Mouse (Mus musculus) right cerebral cortex, adult 18-20 months (tissue): ENCODE data around the gene Celsr1.

Experiments used
- DNase-seq: peaks from one replicate; pipeline ENCODE4 v3.0.0; 2022; ENCODE audit warnings: mixed read lengths

Celsr1 gene

DNA sequence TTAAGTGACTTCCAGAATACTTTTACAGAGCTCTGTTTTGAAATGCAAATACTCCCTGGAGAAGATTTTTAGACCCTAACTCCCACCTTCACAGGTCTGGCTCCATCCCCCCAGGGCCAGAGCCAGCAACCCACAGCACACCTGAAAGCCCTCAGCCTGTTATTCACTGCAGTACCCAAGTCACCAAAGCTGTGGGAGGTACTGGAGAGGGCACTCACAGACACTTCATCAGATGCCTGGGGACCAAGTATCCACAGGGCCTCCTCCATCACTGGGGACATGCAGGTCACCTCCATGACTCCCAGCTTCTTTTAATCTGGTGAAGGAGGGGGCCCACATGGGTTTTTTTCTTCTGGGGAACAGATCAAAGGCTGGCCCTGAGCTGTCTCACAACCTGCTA lies 40.2 kb downstream of the Celsr1 start:
- DNase-seq: no peak

DNA sequence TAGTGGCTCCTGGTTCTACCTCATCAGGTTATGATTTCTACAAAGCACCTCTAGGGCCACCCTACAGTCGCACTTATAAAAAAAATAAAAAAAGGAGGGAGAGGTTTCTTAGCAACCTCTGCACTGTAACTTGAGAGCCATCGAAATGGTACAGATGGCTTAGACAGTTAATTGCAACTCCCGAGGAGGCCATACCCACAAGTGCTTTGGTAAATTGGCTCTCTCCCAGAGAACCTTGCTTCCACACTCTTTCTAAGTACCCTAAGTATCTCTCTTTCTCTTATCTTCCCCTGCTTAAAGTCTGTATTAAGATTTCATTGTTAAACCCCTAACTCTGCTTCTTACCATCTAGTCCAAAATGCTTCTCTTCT lies 41.5 kb downstream of the Celsr1 start:
- no peak for DNase-seq

DNA sequence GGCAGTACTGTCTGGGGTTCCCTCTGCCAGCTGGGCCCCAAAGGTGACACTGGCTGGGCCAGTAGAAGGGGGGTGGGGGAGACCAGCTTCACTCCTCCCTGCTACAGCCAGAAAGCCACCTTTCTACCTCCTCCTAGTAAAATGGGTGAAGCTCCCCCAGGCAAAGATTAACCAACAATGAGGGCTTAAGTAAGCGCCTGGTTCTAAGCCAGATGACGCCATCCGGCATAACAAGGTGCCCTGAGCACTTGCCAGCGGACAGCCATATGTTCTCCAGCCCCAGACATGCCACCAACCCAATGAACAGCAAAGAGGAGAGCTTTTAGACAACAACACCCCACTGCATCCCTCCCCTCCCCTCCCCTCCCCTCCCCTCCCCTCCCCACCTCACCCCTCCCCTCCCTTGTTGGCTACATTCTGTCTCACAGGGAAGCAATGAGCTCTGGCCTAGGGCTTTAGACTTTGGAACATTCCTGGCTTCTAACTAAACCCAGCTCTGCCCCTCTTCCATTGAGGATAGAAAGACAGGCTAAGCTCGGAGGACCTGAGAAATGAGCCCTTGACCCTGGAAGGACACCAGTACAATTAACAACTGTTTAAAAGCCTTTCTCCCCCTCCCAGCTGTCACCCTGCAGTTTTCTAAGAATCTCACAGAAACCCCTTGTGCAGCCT lies 42.0 kb downstream of the Celsr1 start:
- no peak for DNase-seq

DNA sequence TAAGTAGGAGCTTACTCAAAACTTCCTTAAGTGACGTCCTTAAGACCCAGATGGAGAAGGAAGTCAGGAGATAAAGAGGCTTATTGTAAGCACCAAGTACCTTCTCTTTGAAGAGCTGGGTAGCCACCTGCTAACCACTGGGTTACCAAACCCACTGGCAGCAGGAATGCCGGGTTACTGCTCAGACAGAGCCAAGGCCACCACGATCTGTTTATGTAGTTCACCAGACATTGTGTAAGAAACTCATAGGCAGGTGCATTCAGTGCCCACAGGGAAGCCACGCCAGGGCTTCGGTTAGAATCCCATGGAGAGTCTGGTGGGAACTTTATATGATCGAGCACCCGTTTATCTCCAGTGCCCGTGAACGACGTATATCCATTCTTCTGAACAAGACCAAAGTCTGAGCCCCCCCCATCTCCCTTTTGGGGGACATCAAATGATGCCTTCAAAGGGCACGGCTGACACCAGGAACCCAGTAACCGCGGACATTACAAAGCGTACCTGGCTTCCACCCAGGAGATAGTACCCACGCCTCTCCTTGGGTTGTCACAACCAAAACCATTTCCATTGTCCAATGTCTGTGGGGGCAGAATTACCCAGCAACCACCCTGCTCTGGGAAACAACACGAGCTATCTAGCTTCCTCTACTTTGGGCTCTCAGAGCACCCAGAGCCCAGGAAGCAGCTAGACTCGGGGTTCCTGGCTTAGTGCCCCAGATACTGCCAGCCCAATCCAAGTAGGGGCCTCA lies 42.7 kb downstream of the Celsr1 start:
- no peak for DNase-seq

DNA sequence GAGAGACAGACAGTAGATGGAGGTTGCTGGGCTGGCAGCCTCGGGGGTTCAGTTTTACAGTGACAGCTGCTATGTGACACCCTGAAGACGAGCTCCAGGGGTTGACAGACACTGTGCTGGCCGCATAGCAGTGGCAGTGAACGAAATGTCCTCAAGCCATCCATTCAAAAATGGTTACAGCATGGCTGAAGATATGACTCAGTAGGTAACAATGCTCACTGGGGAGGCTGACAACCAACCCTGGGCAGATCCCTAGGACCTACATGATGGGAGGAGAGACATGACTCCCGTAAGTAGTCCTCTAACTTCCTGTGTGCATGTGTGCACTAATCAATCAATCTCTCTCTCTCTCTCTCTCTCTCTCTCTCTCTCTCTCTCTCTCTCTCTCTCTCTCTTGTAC lies 45.7 kb downstream of the Celsr1 start:
- no peak for DNase-seq

DNA sequence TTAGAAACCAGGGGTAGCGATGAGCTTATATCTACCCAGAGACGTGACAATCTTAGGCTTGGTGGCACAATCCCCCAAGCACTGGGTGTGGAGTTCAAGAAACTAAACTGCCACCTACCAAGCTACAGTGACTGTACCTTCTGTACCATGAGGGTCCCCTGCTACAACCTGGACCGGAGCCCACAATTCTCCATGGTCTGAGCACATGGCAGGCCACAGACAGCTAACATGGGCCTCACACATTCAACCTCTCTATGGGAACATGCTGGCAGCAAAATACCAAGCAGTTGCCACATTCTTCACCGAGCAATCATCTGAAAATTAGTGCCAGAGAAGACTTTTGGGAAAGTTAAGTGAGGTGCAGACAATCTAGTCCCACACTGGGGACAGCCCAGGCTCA lies 47.4 kb downstream of the Celsr1 start:
- no peak for DNase-seq

DNA sequence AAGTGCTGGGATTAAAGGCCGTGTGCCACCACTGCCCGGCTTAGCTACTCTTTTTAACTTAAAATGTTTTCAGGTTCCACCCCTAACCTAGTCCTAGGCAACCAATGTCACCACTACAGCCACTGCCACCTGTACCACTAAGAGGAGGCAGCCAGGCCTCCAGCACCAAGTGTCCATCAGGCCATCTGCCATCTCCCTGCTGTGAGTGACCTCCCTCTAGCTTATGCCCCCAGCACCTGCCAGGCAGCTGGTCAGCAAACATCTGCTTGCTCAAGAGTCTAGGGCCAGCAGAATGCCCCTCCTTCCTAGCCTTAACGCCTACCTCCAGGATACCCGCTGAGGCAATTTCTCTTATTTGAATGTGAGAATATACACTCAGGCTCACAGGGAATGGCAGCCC lies 48.0 kb downstream of the Celsr1 start:
- DNase-seq: no peak

DNA sequence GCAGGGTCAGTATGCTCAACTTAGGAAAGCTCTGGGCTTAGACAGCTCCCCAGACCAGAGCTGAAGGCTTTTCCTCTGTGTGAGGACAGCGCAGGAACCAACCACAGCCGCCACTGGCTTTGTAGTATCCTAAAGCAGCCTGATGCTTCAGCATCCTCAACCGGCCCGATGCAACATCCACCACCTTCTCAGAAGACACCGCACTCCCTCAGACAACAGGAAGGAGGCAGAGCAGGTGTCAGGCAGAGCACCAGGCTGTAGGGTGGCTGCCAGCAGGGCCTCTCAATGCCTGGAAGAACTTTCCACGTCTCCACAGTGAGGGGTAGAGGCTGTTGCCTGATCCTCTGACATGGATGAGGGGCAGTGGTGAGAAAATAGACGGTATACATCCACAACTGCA lies 50.4 kb downstream of the Celsr1 start:
- no peak for DNase-seq

DNA sequence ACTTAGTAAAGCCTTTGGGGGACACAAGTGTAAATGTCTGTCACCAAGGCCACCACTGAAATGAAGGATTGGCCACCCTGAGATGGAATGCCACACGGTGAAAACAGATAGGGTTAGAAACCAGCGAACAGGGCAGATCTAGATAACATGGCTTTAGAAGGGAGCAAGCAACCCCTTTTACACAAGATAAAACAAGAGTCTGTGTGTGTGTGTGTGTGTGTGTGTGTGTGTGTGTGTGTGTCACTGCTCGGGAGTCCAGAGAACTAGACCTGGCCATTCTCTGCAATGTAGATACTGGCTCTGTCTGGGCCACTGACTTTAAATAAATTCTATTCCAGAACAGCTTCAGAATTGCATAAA lies 51.2 kb downstream of the Celsr1 start:
- no peak for DNase-seq

DNA sequence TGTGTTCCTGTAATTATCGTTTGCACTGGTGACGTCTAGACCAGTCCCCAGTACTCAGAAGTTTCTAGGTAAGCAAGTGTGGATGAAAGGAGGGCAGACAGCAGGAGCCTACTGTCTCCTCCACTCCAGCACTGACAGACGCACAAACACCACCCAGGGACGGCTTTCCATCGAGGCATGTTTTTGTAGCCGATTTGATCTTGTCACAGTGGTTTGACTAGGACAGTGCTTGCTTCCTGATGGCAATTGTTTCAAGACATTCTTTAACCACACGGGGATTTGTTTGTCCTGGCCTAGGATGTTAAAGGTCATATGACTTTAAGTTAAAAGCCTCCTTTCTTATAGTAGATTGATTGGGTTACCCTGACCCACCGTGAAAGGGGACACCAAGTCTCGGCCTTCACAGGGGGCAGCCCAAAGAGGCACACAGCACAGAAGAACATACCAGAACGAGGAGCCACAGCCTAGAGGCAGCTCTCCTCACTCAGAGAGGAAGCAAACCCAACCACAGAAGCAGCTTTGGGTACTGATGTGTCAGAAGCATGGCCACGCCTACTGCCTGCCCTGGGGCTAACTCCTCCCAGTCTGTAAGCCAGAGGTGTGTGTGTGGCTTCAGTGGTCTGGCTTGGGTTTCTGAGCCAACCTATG lies 51.7 kb downstream of the Celsr1 start:
- DNase-seq: no peak

DNA sequence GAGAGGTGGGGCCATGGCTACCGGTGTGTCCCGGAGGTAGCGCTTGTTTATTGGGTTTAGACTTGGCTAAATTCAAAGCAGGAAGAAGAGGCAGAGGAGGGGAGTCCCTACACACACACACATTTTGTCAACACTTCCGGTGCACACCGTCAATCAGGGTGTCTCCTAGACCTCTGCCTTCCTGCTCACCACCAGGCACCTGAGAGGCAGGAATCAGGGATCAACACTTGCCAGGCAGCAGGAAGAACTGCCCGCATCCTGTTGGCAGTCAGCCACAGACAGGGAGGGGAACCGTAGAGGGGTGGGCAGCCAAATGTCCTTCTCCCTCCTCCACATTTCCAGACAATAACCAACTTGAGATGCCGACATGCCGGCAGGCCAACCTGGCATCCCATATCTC lies 56.5 kb downstream of the Celsr1 start:
- DNase-seq: no peak

DNA sequence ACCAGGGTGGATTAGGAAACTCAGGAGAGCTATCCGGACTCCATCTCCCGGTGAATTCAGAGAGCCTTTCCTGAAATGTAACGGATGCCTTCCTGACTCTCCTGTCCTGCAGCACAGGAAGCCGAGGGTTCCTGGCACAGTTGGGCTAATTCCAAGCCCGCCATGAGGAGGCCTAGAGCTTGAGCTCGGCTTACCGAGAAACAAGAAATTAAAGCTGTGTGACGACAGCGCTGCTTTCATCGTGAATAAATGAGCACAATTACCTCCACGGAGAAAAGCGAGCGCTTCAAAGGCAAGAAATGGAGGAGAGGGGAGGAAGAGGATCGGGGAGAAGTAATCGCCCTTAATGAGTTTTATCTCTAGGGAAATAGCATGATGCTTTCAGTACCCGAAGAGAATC lies 57.8 kb downstream of the Celsr1 start:
- no peak for DNase-seq

DNA sequence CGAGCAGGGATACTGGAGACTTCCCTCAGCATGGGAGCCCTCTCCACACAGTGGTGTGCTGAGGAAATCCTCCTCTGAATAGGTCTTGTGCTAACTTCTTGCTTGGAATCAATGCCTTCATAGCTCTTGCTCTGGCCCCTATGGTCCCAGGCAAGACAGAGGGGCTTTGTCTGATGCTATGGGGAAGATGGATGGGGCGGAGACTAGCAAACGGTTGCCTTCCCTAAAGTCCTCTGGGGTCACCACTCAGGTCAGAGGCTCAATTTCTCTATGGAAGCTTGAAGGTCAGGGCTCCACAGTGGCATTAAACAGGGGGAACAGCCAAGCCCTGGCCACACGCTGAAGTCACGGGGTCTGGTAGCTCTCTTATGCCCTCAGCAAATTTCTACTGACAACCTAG lies 62.0 kb downstream of the Celsr1 start:
- DNase-seq: no peak

DNA sequence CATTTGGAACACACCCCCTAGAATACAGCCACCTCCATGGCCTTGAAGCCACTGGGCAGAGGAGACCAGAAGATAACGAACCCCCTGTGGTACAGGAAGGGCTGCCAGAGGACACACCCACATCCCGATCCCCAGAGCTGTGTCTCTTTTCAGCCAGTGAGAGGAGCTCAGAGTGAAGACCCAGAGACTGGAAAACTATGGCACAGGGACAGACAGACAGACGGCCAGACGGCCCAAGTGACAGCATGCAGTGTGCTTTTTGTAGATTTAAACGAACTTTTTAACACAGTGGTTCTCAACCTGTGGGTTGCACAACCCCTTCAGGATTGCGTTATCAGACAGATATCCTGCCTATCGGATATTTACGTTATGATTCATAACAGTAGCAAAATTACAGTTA lies 63.1 kb downstream of the Celsr1 start:
- no peak for DNase-seq

DNA sequence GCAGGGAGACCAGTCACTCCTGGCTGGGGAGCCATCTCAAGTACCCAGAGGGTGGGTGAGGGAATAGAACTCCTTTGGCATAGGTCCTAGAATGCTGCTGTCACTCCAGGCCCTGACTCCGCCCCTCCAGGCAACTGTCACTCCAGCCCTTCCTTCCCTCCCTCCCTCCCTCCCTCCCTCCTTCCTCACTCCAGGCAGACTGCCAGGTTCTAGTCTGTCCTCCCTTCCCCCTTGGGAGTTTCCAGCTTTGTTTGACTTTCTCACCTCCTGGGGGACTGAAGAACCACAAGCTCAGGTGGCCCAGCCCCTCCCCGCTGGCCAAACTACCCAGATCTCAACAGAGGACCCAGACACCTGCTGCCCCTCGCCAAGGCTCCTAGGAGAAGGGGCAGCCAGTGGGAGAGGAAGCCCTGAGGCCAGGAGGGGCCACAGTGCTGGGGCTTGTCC lies 63.8 kb downstream of the Celsr1 start:
- DNase-seq: no peak

DNA sequence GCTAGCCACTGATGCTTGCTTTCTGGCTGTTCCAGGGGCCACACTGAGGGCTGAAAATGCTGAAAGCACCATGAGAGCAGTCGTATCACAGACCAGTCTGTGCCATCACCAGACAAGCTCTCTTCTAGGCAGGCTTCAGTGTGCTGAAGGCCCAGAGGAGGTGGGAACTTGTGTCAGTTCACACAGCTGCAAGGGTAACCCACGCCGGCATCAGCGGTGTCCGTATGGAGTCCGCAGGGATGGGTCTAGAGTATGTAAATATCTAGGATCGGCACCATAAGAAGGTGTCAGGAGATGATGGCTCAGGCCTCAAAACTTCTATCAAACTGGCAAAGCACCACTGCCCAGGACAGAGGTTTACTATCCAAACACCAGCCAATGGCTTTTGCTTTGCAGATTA lies 64.3 kb downstream of the Celsr1 start:
- DNase-seq: no peak

DNA sequence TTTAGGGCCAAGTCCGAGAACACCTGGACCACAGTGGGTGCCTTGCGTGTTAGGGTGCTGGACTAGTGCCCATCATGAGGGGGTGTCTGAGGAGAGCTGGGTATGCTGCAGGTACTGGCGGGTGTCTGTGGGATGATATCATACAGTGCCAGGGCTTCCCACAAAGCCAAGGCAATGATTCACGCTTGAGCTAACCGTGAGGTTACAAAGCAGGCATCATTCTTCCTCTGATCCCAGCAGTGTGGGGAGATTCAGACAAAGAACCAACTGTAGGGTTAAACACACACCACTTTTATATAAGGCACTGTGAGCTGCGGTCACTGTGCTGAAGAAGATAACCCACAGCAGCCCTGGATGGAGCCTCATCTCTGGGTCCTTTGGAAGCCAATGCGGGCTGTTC lies 67.5 kb downstream of the Celsr1 start:
- DNase-seq: no peak

DNA sequence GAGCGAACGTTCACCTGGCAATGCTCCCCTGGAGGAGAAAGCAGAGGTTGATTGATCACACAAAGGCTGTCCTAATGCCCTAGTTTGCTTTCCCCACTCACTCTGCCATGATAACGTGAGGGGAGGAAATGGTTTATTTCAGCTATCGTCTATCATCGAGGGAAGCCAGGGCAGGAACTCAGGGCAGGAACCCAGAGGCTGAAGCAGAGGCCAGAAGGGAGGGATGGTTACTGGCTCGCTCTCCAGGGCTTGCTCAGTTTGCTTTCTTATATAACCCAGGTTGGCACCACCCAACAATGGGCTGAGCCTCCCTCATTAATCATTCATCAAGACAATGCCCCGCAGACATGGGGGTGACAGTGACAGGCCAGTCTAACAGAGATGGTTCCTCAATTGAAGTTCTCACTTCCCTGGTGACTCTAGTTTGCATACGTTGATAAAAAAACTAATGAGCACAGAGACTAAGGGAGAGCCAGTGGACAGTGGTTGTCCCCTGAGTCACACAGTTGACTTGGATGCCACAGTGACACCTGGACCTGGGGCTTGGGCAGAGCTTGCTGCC lies 70.2 kb downstream of the Celsr1 start:
- no peak for DNase-seq

DNA sequence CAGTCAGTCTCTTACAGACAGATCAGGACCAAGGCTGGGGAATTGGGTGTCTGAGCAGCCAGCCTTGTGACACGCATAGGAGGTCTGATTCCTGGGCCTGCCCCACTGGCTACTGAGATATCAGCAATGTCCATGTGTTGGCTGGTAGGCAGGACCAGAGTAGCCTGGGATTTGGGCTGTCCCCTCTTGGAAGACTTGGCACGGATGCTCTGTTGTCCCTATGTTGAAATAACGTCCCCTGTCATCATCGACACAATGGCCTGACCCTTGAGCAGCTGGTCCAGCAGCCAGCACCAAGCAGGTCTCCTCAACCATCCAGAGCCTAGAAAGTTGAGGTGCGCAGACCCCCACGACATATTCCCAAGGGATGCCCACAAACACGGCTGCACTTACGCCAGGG lies 70.9 kb downstream of the Celsr1 start:
- no peak for DNase-seq

DNA sequence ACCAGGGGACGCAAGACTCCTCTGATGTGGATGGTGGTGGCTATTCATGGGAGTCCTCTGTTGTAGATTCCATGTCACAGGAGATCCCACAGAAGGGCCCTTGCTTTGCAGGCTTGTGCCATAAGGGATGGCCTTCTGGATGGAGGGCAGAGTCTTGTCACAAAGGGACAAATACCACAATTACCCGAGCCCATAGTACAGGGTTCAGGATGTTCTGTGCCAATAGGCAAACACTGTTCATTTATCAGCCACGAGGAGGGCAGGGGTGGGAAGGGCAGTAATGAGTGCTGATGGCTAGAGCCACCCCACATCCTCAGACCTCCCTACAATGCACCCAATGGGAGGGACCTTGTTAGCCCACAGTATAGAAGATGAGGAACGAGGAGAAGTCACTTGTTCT lies 71.9 kb downstream of the Celsr1 start:
- DNase-seq: no peak

DNA sequence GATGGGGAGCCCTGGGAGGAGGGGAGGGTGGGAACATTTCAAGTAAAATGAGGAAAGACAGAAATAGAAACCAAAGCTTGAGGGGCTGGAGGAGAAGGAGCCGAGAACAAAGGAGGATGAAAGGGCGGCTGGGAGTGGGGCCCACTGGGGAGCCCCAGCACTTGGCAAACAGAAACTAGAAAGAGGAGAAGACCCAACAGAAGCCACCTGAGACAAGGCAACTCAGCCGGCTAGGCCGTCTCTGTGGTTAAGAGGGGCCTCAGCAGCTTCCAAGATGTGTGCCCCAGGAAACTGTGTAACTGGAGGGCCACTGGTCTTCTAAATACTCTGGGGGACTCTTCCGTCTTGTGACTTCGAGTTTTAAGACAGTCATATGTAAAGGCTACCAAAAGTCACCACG lies 72.4 kb downstream of the Celsr1 start:
- no peak for DNase-seq

DNA sequence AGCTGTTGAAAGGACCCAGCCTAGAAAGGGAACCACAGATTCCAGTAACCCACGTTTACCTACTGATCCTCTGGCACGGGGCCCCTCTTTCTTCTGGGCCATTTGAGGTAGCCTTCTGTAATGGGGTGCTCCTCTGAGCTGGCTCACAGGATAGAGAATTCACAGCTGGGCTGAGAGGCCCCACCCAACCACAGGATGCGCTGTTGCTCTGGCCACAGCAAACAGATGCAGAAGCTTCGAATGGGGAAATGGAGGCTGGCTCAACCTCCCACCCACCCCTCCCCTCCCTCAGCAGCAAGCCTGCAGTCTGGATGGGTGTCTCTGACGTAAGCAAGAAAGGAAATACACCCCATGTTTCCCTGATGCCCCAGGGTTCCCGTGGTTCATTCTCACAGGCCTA lies 77.4 kb downstream of the Celsr1 start:
- DNase-seq: no peak

DNA sequence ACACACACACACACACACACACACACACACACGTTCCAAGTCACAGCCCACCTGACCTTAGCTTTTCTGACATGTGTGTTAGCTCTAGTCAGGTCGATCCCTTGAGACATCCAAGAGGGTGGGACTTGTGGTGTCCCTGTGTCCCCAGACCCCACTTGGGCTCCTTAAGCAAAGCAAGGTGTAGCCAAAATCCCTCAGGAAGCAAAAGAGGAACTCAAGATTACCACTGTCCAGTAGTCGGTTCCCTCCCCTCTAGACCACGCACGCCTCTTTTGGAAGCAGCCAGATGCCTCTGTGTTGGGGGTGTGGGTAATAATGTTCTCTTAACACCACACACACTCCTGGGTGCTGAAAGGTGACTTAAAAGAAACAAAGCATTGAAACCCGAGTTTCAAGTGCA lies 80.1 kb downstream of the Celsr1 start:
- no peak for DNase-seq
